Mouse (Mus musculus): Measurements from ENCODE around the gene Tsen34.
"Not testable (repeated sequence)": the region's sequence is repeated elsewhere in the genome, so short reads cannot be mapped to it uniquely, and the experiment has no call there.

DNA sequence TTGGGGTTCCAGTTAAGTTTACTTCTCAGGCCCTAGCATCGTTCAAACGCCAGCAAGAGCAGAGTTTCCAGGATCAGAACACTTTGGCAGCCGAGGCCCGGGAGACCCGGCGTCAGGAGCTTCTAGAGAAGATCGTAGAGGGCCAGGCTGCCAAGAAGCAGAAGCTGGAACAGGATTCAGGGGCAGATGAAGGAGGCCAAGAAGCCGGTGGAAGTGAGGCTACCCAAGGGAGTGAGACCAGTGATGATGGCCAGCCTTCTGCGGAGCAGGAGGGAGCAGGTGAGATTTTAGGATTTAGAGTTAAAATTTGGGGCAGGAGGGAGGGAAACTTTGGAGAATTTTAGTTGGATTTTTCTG, 2.3 kb downstream of the Tsen34 start:
- not testable (repeated sequence) for TF ChIP-seq CTCF (IDR thresholded peaks at IDR 0.05; ENCODE audit: low read depth, low read length); POLR2AphosphoS5 (IDR thresholded peaks at IDR 0.05; ENCODE audit: insufficient replicate concordance, low read depth, low read length)
